Mouse (Mus musculus) mature B cell (primary cell): ENCODE measurements around the gene Vmn2r57.
"Not testable (repeated sequence)": the region's sequence is repeated elsewhere in the genome, so short reads cannot be mapped to it uniquely, and the experiment has no call there.

Experiments used
- in situ Hi-C: fragments of 300-500 bp; cut with MboI; formaldehyde crosslinking; loops from 2 replicates; pipeline ENCODE4 v1.14.3; 2019

Vmn2r57 gene

GRCm38 (mm10) chr7:41448596-41448995 lies at the start of gene Vmn2r57:
Gene Vmn2r57 (minus strand): TSS chr7:41448696.
- in situ Hi-C loops, result not testable (repeated sequence)

- in situ Hi-C loops, result loop anchor here (10.0 kb wide), 1 partner anchor 103 kb away; the partner anchor contains the start of gene AI987944
Observed at GRCm38 (mm10) chr7:41497871-41498270, 49.4 kb upstream of the Vmn2r57 start.

GRCm38 (mm10) chr7:41451864-41452263 lies 3.4 kb upstream of the Vmn2r57 start:
- in situ Hi-C loops, result no loop called here

GRCm38 (mm10) chr7:41394130-41394529 lies 54.4 kb downstream of the Vmn2r57 start:
- in situ Hi-C loops, result loop anchor here (10.0 kb wide), 2 partner anchors 101 to 1739 kb away; partner anchors contain the start of genes AW146154 and Gm20449

GRCm38 (mm10) chr7:41393048-41393971 lies 55.2 kb downstream of the Vmn2r57 start, which contains the start of gene AI987944:
Gene AI987944 (minus strand): TSS chr7:41393379.
- in situ Hi-C loops, result loop anchor here (10.0 kb wide), 2 partner anchors 101 to 1739 kb away; partner anchors contain the start of genes AW146154 and Gm20449
